Mouse (Mus musculus): Measurements from ENCODE around the gene Hdac4. TPM values are rescaled to one million over a fixed set of nuclear protein-coding genes. Genes with fewer than 3 reads are reported as not detected.

Gene Hdac4
- polyA plus RNA-seq, 1 experiment from 2014 or later = 22.0 TPM

GRCm38 (mm10) chr1:91941094-91941493 lies 254.4 kb downstream of the Hdac4 start:
- Histone ChIP-seq H3K9me3 (ENCODE audit: control insufficient read depth, low read length) (no peaks in the 10 kb centered on the region), H3K36me3 (ENCODE audit: control insufficient read depth, insufficient read depth, low read length) (peaks cover 42% of the 10 kb centered on the region; the same call in 1 of the 2 replicates), H3K9ac (ENCODE audit: low read depth, low read length) (no peak overlapping the region), H3K4me2 (replicated peaks; ENCODE audit: low read depth, low read length) (no peak overlapping the region), H3K27me3 (ENCODE audit: control insufficient read depth, insufficient read depth, low read length) (no peaks in the 10 kb centered on the region), H3K4me1 (ENCODE audit: control insufficient read depth, insufficient read depth, low read length) (no peaks in the 10 kb centered on the region), H3K4me3 (ENCODE audit: low read length) (no peak overlapping the region), H3K27ac (ENCODE audit: low read depth, low read length) (no peak overlapping the region)
- ATAC-seq (ENCODE audit: low FRiP score, low TSS enrichment) = no peak
- 91% methylated on average over 1 of the region's 1 CpGs for WGBS

- WGBS = 94% methylated on average over 3 of the region's 3 CpGs
- H3K9me3 ChIP-seq (ENCODE audit: control insufficient read depth, low read length) = no peaks in the 10 kb centered on the region
- H3K4me1 ChIP-seq (ENCODE audit: control insufficient read depth, insufficient read depth, low read length) = no peaks in the 10 kb centered on the region
- H3K4me2 ChIP-seq (replicated peaks; ENCODE audit: low read depth, low read length) = no peak overlapping the region
- no peak overlapping the region for H3K4me3 ChIP-seq (ENCODE audit: low read length)
- no peak overlapping the region for H3K27ac ChIP-seq (ENCODE audit: low read depth, low read length)
- no peaks in the 10 kb centered on the region for H3K27me3 ChIP-seq (ENCODE audit: control insufficient read depth, insufficient read depth, low read length)
- H3K36me3 ChIP-seq (ENCODE audit: control insufficient read depth, insufficient read depth, low read length) = peaks cover 35% of the 10 kb centered on the region
- no peak for ATAC-seq (ENCODE audit: low FRiP score, low TSS enrichment)
- H3K9ac ChIP-seq (ENCODE audit: low read depth, low read length) = no peak overlapping the region
These were observed 260.3 kb downstream of the Hdac4 start for GRCm38 (mm10) chr1:91935171-91935570.

GRCm38 (mm10) chr1:91933681-91934080 lies 261.8 kb downstream of the Hdac4 start:
- Histone ChIP-seq H3K9ac (ENCODE audit: low read depth, low read length) (no peak overlapping the region), H3K4me3 (ENCODE audit: low read length) (no peak overlapping the region), H3K27ac (ENCODE audit: low read depth, low read length) (no peak overlapping the region), H3K36me3 (ENCODE audit: control insufficient read depth, insufficient read depth, low read length) (peaks cover 37% of the 10 kb centered on the region), H3K9me3 (ENCODE audit: control insufficient read depth, low read length) (no peaks in the 10 kb centered on the region), H3K27me3 (ENCODE audit: control insufficient read depth, insufficient read depth, low read length) (no peaks in the 10 kb centered on the region), H3K4me1 (ENCODE audit: control insufficient read depth, insufficient read depth, low read length) (no peaks in the 10 kb centered on the region), H3K4me2 (replicated peaks; ENCODE audit: low read depth, low read length) (no peak overlapping the region)
- 88% methylated on average over 8 of the region's 8 CpGs for WGBS
- no peak for ATAC-seq (ENCODE audit: low FRiP score, low TSS enrichment)

GRCm38 (mm10) chr1:91932221-91932620 lies 263.3 kb downstream of the Hdac4 start:
- no peak for ATAC-seq (ENCODE audit: low FRiP score, low TSS enrichment)
- H3K4me2 ChIP-seq (replicated peaks; ENCODE audit: low read depth, low read length) = no peak overlapping the region
- H3K4me3 ChIP-seq (ENCODE audit: low read length) = no peak overlapping the region
- no peaks in the 10 kb centered on the region for H3K27me3 ChIP-seq (ENCODE audit: control insufficient read depth, insufficient read depth, low read length)
- peaks cover 37% of the 10 kb centered on the region for H3K36me3 ChIP-seq (ENCODE audit: control insufficient read depth, insufficient read depth, low read length)
- H3K27ac ChIP-seq (ENCODE audit: low read depth, low read length) = no peak overlapping the region
- no peaks in the 10 kb centered on the region for H3K4me1 ChIP-seq (ENCODE audit: control insufficient read depth, insufficient read depth, low read length)
- WGBS = 92% methylated on average over 12 of the region's 12 CpGs
- H3K9me3 ChIP-seq (ENCODE audit: control insufficient read depth, low read length) = no peaks in the 10 kb centered on the region
- H3K9ac ChIP-seq (ENCODE audit: low read depth, low read length) = no peak overlapping the region

GRCm38 (mm10) chr1:91931786-91932185 lies 263.7 kb downstream of the Hdac4 start:
- H3K4me1 ChIP-seq (ENCODE audit: control insufficient read depth, insufficient read depth, low read length) = no peaks in the 10 kb centered on the region
- H3K27ac ChIP-seq (ENCODE audit: low read depth, low read length) = no peak overlapping the region
- H3K4me3 ChIP-seq (ENCODE audit: low read length) = no peak overlapping the region
- H3K27me3 ChIP-seq (ENCODE audit: control insufficient read depth, insufficient read depth, low read length) = no peaks in the 10 kb centered on the region
- no peak overlapping the region for H3K9ac ChIP-seq (ENCODE audit: low read depth, low read length)
- no peaks in the 10 kb centered on the region for H3K9me3 ChIP-seq (ENCODE audit: control insufficient read depth, low read length)
- WGBS = 87% methylated on average over 3 of the region's 3 CpGs
- no peak overlapping the region for H3K4me2 ChIP-seq (replicated peaks; ENCODE audit: low read depth, low read length)
- no peak for ATAC-seq (ENCODE audit: low FRiP score, low TSS enrichment)
- peaks cover 37% of the 10 kb centered on the region for H3K36me3 ChIP-seq (ENCODE audit: control insufficient read depth, insufficient read depth, low read length)

- 91% methylated on average over 10 of the region's 10 CpGs for WGBS
- H3K27me3 ChIP-seq (ENCODE audit: control insufficient read depth, insufficient read depth, low read length) = no peaks in the 10 kb centered on the region
- H3K36me3 ChIP-seq (ENCODE audit: control insufficient read depth, insufficient read depth, low read length) = peaks cover 32% of the 10 kb centered on the region
- no peaks in the 10 kb centered on the region for H3K4me1 ChIP-seq (ENCODE audit: control insufficient read depth, insufficient read depth, low read length)
- no peak overlapping the region for H3K27ac ChIP-seq (ENCODE audit: low read depth, low read length)
- H3K9me3 ChIP-seq (ENCODE audit: control insufficient read depth, low read length) = no peaks in the 10 kb centered on the region
- no peak for ATAC-seq (ENCODE audit: low FRiP score, low TSS enrichment)
- no peak overlapping the region for H3K9ac ChIP-seq (ENCODE audit: low read depth, low read length)
- no peak overlapping the region for H3K4me3 ChIP-seq (ENCODE audit: low read length)
- H3K4me2 ChIP-seq (replicated peaks; ENCODE audit: low read depth, low read length) = no peak overlapping the region
These were observed 264.3 kb downstream of the Hdac4 start for GRCm38 (mm10) chr1:91931196-91931595.

GRCm38 (mm10) chr1:91929051-91929450 lies 266.4 kb downstream of the Hdac4 start:
- Histone ChIP-seq H3K27me3 (ENCODE audit: control insufficient read depth, insufficient read depth, low read length) (no peaks in the 10 kb centered on the region), H3K4me1 (ENCODE audit: control insufficient read depth, insufficient read depth, low read length) (no peaks in the 10 kb centered on the region), H3K9me3 (ENCODE audit: control insufficient read depth, low read length) (no peaks in the 10 kb centered on the region), H3K4me3 (ENCODE audit: low read length) (no peak overlapping the region), H3K36me3 (ENCODE audit: control insufficient read depth, insufficient read depth, low read length) (peaks cover 26% of the 10 kb centered on the region), H3K27ac (ENCODE audit: low read depth, low read length) (no peak overlapping the region), H3K9ac (ENCODE audit: low read depth, low read length) (no peak overlapping the region), H3K4me2 (replicated peaks; ENCODE audit: low read depth, low read length) (no peak overlapping the region)
- 90% methylated on average over 13 of the region's 13 CpGs for WGBS
- no peak for ATAC-seq (ENCODE audit: low FRiP score, low TSS enrichment)

GRCm38 (mm10) chr1:91927536-91928315 lies 267.8 kb downstream of the Hdac4 start:
- Histone ChIP-seq H3K27ac (ENCODE audit: low read depth, low read length) (no peak overlapping the region), H3K36me3 (ENCODE audit: control insufficient read depth, insufficient read depth, low read length) (peaks cover 13% of the 10 kb centered on the region), H3K9ac (ENCODE audit: low read depth, low read length) (no peak overlapping the region), H3K4me1 (ENCODE audit: control insufficient read depth, insufficient read depth, low read length) (no peaks in the 10 kb centered on the region), H3K4me2 (replicated peaks; ENCODE audit: low read depth, low read length) (no peak overlapping the region), H3K9me3 (ENCODE audit: control insufficient read depth, low read length) (no peaks in the 10 kb centered on the region), H3K4me3 (ENCODE audit: low read length) (no peak overlapping the region), H3K27me3 (ENCODE audit: control insufficient read depth, insufficient read depth, low read length) (no peaks in the 10 kb centered on the region)
- WGBS = 80% methylated on average over 10 of the region's 10 CpGs
- no peak for ATAC-seq (ENCODE audit: low FRiP score, low TSS enrichment)

GRCm38 (mm10) chr1:91923567-91923966 lies 271.9 kb downstream of the Hdac4 start:
- Histone ChIP-seq H3K4me3 (ENCODE audit: low read length) (no peak overlapping the region), H3K9ac (ENCODE audit: low read depth, low read length) (no peak overlapping the region), H3K4me2 (replicated peaks; ENCODE audit: low read depth, low read length) (no peak overlapping the region), H3K27me3 (ENCODE audit: control insufficient read depth, insufficient read depth, low read length) (no peaks in the 10 kb centered on the region), H3K9me3 (ENCODE audit: control insufficient read depth, low read length) (no peaks in the 10 kb centered on the region), H3K27ac (ENCODE audit: low read depth, low read length) (no peak overlapping the region), H3K4me1 (ENCODE audit: control insufficient read depth, insufficient read depth, low read length) (no peaks in the 10 kb centered on the region), H3K36me3 (ENCODE audit: control insufficient read depth, insufficient read depth, low read length) (no peaks in the 10 kb centered on the region)
- WGBS = 95% methylated on average over 9 of the region's 9 CpGs
- ATAC-seq (ENCODE audit: low FRiP score, low TSS enrichment) = no peak
